In the genomic region with DNA sequence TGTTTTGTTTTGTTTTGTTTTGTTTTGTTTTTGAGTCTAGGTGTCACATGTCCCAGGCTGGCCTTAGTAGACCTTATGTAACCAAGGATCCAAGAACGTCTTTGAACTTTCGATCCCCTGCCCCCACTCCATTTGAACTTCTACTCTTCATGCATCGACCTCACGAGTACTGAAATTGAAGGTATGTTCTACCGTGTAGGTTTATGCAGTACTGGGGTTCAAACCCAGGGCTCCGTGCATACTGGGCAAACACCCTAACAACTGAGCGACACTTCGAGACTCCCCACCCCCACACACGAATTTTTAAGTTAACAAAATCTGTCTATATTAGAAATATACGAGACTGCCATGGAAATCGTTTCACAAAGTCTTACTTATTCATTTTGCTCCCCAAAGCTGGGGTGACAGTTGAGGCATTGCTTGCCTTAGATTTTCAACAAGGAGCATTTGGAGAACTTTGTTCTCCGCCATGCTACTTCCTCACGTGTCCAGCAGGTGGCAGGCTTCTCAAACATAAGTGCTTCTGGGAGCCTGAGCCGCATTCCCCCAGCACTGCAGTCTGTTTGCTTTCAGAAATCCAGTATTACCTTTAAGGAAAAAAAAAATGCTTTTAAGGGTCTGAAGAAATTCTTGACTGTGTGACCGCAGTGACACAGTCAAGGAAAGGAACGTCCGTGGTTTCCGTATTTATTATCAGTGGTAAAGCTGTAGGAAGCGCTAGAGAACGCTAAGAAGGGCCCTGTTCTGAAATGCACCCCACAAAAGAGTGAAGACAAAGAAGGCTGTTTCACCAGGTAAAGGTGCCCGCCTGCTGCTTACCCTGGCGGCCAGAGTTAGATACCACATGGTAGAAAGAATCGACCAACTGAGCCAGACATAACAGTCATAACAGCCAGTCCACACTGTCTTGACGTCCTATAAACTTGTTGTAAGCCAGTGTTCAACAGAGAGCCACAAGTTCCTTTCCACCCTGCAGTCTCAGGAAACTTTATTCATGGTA, we compare ENCODE assay signal across 8 mouse cellular contexts. TPM values are rescaled to one million over a fixed set of nuclear protein-coding genes. Genes with fewer than 3 reads are reported as not detected.
DNase-seq lines count a peak whose midpoint lies in the region; ATAC-seq and TF ChIP-seq lines count a peak whose summit lies in the region.

No protein-coding gene starts in this region.

- 34% methylated on average over 24 of the region's 24 CpGs for WGBS in forebrain, embryonic 12.5 days
- WGBS in liver, postnatal 0 days (ENCODE audit: insufficient replicate concordance) = 28% methylated on average over 24 of the region's 24 CpGs
- 32% methylated on average over 24 of the region's 24 CpGs for WGBS in neural tube, embryonic 15.5 days

- intact Hi-C loops in heart, postnatal 14 days (cut with DNase I) = loop anchor here (1.0 to 5.0 kb wide), 2 partner anchors 91 to 327 kb away; no protein-coding TSS in a partner anchor

- TF ChIP-seq CTCF in E14TG2a.4 (conservative IDR thresholded peaks at IDR 0.05; ENCODE audit: low read length) = peak; percentile 83
- TF ChIP-seq CTCF in liver, postnatal 0 days (IDR thresholded peaks at IDR 0.05; ENCODE audit: low read depth) = peak; percentile 87
- TF ChIP-seq CTCF in testis, adult 2 months (IDR thresholded peaks at IDR 0.05; ENCODE audit: control insufficient read depth, insufficient read depth, insufficient replicate concordance, low read depth, low read length) = peak; percentile 78; the same call in 1 of the 2 replicates

- H3K9ac ChIP-seq in forebrain, embryonic 12.5 days = no peak overlapping the region; the same call in 1 of the 2 replicates
- H3K9ac ChIP-seq in liver, postnatal 0 days (replicated peaks) = no peak overlapping the region
- no peak overlapping the region; the same call in 1 of the 2 replicates for H3K9ac ChIP-seq in neural tube, embryonic 15.5 days (replicated peaks)

- H3K4me3 ChIP-seq in E14TG2a.4 (replicated peaks; ENCODE audit: low read length) = no peak overlapping the region
- no peak overlapping the region for H3K4me3 ChIP-seq in forebrain, embryonic 12.5 days (replicated peaks)
- no peak overlapping the region for H3K4me3 ChIP-seq in liver, postnatal 0 days (ENCODE audit: low read depth, low read length)
- no peak overlapping the region for H3K4me3 ChIP-seq in neural tube, embryonic 15.5 days (replicated peaks)
- no peak overlapping the region; the same call in 1 of the 2 replicates for H3K4me3 ChIP-seq in testis, adult 2 months (ENCODE audit: control insufficient read depth, low read depth, low read length)

- H3K36me3 ChIP-seq in E14TG2a.4 (ENCODE audit: insufficient read depth, low read length) = no peaks in the 10 kb centered on the region
- H3K36me3 ChIP-seq in forebrain, embryonic 12.5 days (replicated peaks) = no peaks in the 10 kb centered on the region
- H3K36me3 ChIP-seq in liver, postnatal 0 days (replicated peaks; ENCODE audit: insufficient read depth, low read length) = no peaks in the 10 kb centered on the region
- no peaks in the 10 kb centered on the region for H3K36me3 ChIP-seq in neural tube, embryonic 15.5 days
- no peaks in the 10 kb centered on the region for H3K36me3 ChIP-seq in testis, adult 2 months (ENCODE audit: control insufficient read depth, insufficient read depth, low read length)

- no peak for TF ChIP-seq EP300 in liver, postnatal 0 days (IDR thresholded peaks at IDR 0.05; ENCODE audit: low read depth)

- H3K27ac ChIP-seq in forebrain, embryonic 12.5 days = no peak overlapping the region
- H3K27ac ChIP-seq in liver, postnatal 0 days (ENCODE audit: low read depth) = no peak overlapping the region
- H3K27ac ChIP-seq in neural tube, embryonic 15.5 days (replicated peaks) = 0 out of 2 replicates have a peak overlapping the region, but pooled peaks have one; percentile 9
- H3K27ac ChIP-seq in testis, adult 2 months (ENCODE audit: control insufficient read depth, insufficient read depth, low read depth, low read length) = no peak overlapping the region

- no peaks in the 10 kb centered on the region; the same call in 1 of the 2 replicates for H3K27me3 ChIP-seq in E14TG2a.4 (ENCODE audit: insufficient read depth, low read length)
- H3K27me3 ChIP-seq in forebrain, embryonic 12.5 days = no peaks in the 10 kb centered on the region
- H3K27me3 ChIP-seq in liver, postnatal 0 days (ENCODE audit: insufficient read depth, low read length) = no peaks in the 10 kb centered on the region
- H3K27me3 ChIP-seq in neural tube, embryonic 15.5 days (replicated peaks) = no peaks in the 10 kb centered on the region
- no peaks in the 10 kb centered on the region for H3K27me3 ChIP-seq in testis, adult 2 months (ENCODE audit: control insufficient read depth, insufficient read depth, low read length)

- H3K9me3 ChIP-seq in E14TG2a.4 (ENCODE audit: low read length) = peaks cover 6% of the 10 kb centered on the region; the same call in 1 of the 2 replicates
- H3K9me3 ChIP-seq in forebrain, embryonic 12.5 days = 0 out of 2 replicates have a peak, but pooled peaks cover under 1% of the 10 kb centered on the region
- H3K9me3 ChIP-seq in liver, postnatal 0 days (ENCODE audit: low read length) = no peaks in the 10 kb centered on the region
- H3K9me3 ChIP-seq in neural tube, embryonic 15.5 days (replicated peaks) = no peaks in the 10 kb centered on the region

- H3K4me2 ChIP-seq in forebrain, embryonic 12.5 days = 0 out of 2 replicates have a peak overlapping the region, but pooled peaks have one; percentile 21
- 0 out of 2 replicates have a peak overlapping the region, but pooled peaks have one; percentile 26 for H3K4me2 ChIP-seq in liver, postnatal 0 days (ENCODE audit: low read depth, low read length)
- peak overlapping the region; percentile 40 for H3K4me2 ChIP-seq in neural tube, embryonic 15.5 days

- no peak; the same call in 1 of the 2 replicates for ATAC-seq in forebrain, embryonic 12.5 days (ENCODE audit: low FRiP score)
- peak; percentile 43; the same call in 1 of the 2 replicates for ATAC-seq in liver, postnatal 0 days
- ATAC-seq in neural tube, embryonic 15.5 days (ENCODE audit: low FRiP score) = peak; percentile 70

- peak; percentile 65 for DNase-seq in c-Kit-positive CD71-negative TER-119-negative erythroid progenitor cells, embryonic 14.5 days (ENCODE audit: low read depth)
- DNase-seq in heart, postnatal 14 days = peak; percentile 78 to 86
- peak; percentile 88 to 89 for DNase-seq in kidney, postnatal 4 days
- peak; percentile 82 for DNase-seq in liver, postnatal 0 days

- 0 out of 2 replicates have a peak, but pooled peaks cover 2% of the 10 kb centered on the region for H3K4me1 ChIP-seq in E14TG2a.4 (replicated peaks; ENCODE audit: low read depth, low read length)
- H3K4me1 ChIP-seq in forebrain, embryonic 12.5 days = no peaks in the 10 kb centered on the region; the same call in 1 of the 2 replicates
- no peaks in the 10 kb centered on the region for H3K4me1 ChIP-seq in liver, postnatal 0 days (ENCODE audit: insufficient read depth)
- H3K4me1 ChIP-seq in neural tube, embryonic 15.5 days = peaks cover 5% of the 10 kb centered on the region
- no peaks in the 10 kb centered on the region; the same call in 1 of the 2 replicates for H3K4me1 ChIP-seq in testis, adult 2 months (ENCODE audit: control insufficient read depth, insufficient read depth, low read length)

- TF ChIP-seq POLR2A in testis, adult 2 months (IDR thresholded peaks at IDR 0.05; ENCODE audit: control insufficient read depth, low read depth, low read length) = no peak

RNA-seq across cellular contexts. Expression of gene Aggf1, which starts 15.0 kb away (rescaled TPM):
- polyA plus RNA-seq in forebrain, embryonic 12.5 days (2016; fragmentation: Nextera tagmentation; extraction: Ambion mirVana) = 52.4 and 54.2 TPM in 2 replicates
- 10 to 100 TPM; 21.8 to 22.1 TPM for total RNA-seq in heart, postnatal 14 days (2021)
- polyA plus RNA-seq in liver, postnatal 0 days (2015; fragmentation: Nextera tagmentation; extraction: Ambion mirVana) = 11.7 TPM in 2 replicates
- 32.4 and 32.5 TPM in 2 replicates for polyA plus RNA-seq in neural tube, embryonic 15.5 days (2015; fragmentation: Nextera tagmentation; extraction: Ambion mirVana)
- 9.2 and 9.3 TPM in 2 replicates for polyA plus RNA-seq in testis, adult 2 months (2012; rRNA removed)

RNA-seq across cellular contexts. Expression of gene Crhbp, which starts 54.6 kb away (rescaled TPM):
- 0.41 and 0.65 TPM in 2 replicates for polyA plus RNA-seq in forebrain, embryonic 12.5 days (2016; fragmentation: Nextera tagmentation; extraction: Ambion mirVana)
- not detected for total RNA-seq in heart, postnatal 14 days (2021)
- 0.11 and 0.18 TPM in 2 replicates for polyA plus RNA-seq in liver, postnatal 0 days (2015; fragmentation: Nextera tagmentation; extraction: Ambion mirVana)
- 6.5 and 7.5 TPM in 2 replicates for polyA plus RNA-seq in neural tube, embryonic 15.5 days (2015; fragmentation: Nextera tagmentation; extraction: Ambion mirVana)
- polyA plus RNA-seq in testis, adult 2 months (2012; rRNA removed) = 0.10 and 0.25 TPM in 2 replicates
